Mouse (Mus musculus) layer of hippocampus, adult 2 months (tissue): ENCODE results near the gene Sema5a. TPM values are rescaled to one million over a fixed set of nuclear protein-coding genes. Genes with fewer than 3 reads are reported as not detected.

Experiments
- DNase-seq, 2 experiments: peaks; one replicate each; pipeline ENCODE4 v3.0.0; 2022; ENCODE audit warnings: low spot score in 2 of 2
- H3K27ac ChIP-seq: fragments of 200-600 bp; 2 replicates; pipeline ENCODE4 v1.8.1; 2022
- H3K4me3 ChIP-seq: fragments of 200-600 bp; 2 replicates; pipeline ENCODE4 v1.8.1; 2022; ENCODE audit warnings: mild to moderate bottlenecking
- CTCF ChIP-seq: fragments of 200-600 bp; conservative IDR thresholded peaks from 2 replicates; pipeline ENCODE4 v1.8.1; 2022; ENCODE audit warnings: antibody characterized with exemption, mild to moderate bottlenecking, moderate library complexity
- total RNA-seq, 2 experiments: library from RNA; stranded (reverse); gene quantifications; 2 replicates each; pipeline ENCODE4 v1.2.3; 2021

Gene Sema5a
- total RNA-seq, 2 experiments from 2014 or later, result 90.1 to 98.1 TPM

DNA sequence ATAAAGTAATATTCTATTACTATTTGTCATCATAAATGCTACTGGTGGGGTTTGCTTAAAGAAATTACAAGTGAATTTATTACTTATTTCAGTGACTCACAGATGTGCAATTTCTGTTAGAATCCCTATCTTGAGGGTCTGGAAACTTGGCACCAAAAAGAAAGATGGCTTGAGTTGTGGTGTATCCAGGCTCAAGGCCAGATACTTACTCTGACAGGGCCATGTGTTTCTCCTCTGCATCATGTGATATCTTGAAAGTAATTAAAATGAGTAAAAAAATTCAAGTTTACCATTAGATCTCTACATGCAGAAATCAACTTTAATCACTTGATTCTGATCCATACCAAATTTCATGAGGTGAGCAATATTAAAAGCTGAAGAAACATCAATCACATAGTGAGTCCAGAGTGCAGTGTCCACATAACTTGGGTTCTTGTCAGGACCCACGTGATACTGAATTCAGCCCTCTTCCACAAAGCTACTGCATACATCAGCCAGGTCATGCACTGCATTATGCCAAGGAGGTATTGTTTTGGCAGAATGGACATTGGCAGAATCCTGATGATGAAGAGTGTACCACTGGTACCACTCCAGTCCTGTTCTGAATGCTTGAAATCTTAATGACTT is 402.6 kb downstream of the Sema5a start:
- no peak overlapping the region for H3K4me3 ChIP-seq
- no peak for TF ChIP-seq CTCF
- no peak for DNase-seq
- no peak overlapping the region for H3K27ac ChIP-seq

DNA sequence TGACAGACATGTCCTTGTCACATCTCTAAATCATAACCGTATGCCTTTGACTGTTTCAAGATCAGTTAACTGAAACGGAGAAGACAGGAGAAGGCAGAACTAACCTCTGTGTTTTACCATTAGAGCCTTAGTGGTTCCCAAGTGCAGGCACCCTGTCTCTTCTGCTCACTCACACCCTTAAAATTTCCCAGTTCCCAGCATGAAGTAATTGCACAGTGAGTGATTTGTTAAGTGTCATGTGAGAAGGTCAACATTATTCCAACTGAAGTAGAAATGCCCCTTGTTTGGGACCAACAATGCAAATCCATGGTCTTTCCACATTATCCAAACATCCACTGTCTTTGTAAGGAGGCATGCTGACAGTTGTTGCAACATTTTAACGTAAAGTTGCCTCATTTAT is 409.4 kb downstream of the Sema5a start:
- no peak for DNase-seq
- Histone ChIP-seq H3K27ac (no peak overlapping the region), H3K4me3 (no peak overlapping the region)
- TF ChIP-seq CTCF, result no peak

DNA sequence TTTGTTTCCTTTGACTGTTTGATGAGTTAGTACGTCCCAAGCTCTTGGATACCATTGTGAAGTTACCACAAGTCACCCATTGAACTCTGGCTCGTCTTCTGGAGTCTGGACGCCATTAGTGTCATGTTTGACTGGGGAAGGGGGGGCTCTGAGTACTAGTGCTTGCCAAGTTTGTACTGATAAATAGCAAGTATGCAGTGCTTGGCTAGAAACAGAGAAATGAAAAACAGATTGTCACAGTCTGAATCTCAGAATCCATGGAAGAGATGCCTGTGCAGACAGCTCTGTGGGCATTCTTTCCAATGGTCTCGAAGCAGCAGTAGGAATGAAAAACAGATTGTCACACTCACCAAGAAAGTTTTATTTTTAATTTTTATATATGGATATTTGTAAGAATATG is 411.4 kb downstream of the Sema5a start:
- TF ChIP-seq CTCF, result no peak
- Histone ChIP-seq H3K4me3 (no peak overlapping the region), H3K27ac (no peak overlapping the region)
- DNase-seq, result no peak

DNA sequence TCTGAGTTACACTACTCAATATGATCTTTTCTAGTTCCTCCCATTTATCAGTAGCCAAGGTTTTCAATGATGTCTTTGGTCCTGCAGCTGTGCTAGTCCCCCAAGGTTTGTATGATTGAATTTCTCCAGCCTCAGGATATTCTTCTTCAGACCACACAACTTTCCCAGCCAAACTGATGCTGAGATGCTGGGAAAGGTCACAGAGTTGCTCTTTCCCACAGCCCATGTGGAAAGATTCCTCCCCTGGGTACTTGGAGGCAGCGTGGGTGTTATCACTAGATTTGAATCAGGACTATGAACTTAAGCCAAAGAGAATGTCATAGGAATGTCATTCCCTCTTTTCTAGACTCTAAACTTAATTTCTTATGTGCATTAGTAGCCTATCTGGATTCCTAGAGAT is 431.8 kb downstream of the Sema5a start:
- DNase-seq, result no peak
- Histone ChIP-seq H3K27ac (no peak overlapping the region), H3K4me3 (no peak overlapping the region)
- no peak for TF ChIP-seq CTCF

DNA sequence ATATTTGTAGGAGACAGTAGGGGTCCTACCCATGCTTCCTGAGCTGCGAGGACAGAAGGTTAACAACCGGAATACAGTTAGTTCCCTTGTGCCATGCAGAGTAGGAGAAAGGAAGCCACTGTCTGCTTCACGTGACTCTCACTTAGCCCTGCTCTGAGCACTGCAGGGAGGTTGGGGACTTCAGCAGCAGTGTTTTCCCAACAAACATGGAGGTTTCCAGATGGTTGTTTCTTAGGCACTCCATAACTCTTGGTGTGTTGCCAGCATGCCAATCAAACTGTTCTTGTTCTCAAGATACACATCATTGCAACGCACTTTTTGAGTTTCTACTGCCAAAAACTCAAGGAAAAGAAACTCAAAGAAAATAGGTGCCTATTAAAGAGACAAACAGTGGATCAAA is 440.5 kb downstream of the Sema5a start:
- H3K4me3 ChIP-seq, result no peak overlapping the region
- peak in 1 of 2 experiments; percentile 34 for DNase-seq
- no peak overlapping the region for H3K27ac ChIP-seq
- TF ChIP-seq CTCF, result no peak

DNA sequence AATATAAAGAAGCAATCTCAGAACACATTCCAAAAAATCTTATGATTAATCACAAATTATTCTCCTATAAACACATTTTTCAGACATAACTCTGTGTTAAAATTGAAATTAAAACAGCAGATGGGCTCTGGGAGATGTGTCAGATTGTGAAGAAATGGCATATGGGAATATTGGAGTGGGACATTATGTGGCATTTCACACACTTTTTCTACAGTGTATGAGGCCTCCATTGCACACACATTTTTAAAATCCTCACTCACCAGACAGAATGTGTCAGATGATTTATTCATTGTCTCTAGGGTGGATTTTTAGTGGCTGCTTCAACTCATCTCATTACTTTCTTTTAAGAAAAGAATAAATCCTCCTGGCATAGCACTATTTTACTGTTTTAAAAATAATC is 446.4 kb downstream of the Sema5a start:
- H3K4me3 ChIP-seq, result no peak overlapping the region
- peak overlapping the region; percentile 77 for H3K27ac ChIP-seq
- no peak for TF ChIP-seq CTCF
- peak; percentile 55 to 79 for DNase-seq

DNA sequence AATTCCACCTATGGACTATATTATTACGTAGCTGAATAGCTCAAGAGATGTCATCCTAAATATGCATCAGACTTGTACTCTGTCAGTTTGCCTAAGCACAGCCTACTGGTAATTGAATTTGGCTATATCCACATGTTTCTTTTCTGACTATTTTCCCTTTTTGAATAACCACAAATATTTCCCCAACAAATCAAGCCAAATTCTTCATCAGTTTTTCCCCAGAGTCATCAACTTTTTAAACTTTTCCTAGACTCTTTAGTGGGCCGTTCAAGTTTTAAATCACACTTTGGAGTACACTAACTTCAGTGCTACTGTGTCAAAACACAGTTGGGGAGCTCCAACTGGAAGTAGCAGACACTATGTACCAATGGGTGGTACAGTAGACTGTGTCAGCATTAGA is 448.4 kb downstream of the Sema5a start:
- Histone ChIP-seq H3K27ac (no peak overlapping the region), H3K4me3 (no peak overlapping the region)
- TF ChIP-seq CTCF, result no peak
- no peak for DNase-seq

DNA sequence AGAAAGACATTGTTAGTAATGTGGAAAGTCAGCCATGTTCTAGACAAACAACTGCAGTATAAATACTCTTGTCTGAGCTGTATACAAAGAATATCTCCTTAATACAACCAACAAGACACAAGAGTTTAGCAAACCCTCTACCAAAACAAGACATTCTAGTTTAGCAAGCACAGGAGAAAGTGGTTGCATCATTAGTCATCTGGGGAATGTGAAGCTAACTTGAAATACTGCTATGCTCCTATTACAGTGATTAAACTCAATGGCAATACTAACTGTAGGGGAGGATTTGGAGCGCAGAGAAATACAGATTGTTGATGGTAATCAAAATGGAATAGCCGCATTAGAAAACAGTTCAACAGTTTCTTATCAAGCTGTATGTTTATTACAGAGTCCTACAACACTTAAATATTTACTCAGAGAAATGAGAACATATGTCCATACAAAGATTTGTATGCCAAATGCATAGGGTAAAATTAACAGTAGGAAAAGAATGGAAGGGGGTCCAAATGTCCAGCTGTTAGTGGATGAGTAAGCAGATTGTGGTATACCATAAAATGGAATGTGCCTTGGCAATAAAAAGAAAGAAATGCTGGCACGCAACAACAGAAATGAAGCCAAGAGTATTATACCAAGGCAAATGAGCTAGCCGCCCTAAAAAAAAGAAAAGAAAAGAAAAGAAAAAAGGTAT is 472.8 kb downstream of the Sema5a start:
- H3K4me3 ChIP-seq, result no peak overlapping the region
- TF ChIP-seq CTCF, result no peak
- no peak for DNase-seq
- H3K27ac ChIP-seq, result no peak overlapping the region

DNA sequence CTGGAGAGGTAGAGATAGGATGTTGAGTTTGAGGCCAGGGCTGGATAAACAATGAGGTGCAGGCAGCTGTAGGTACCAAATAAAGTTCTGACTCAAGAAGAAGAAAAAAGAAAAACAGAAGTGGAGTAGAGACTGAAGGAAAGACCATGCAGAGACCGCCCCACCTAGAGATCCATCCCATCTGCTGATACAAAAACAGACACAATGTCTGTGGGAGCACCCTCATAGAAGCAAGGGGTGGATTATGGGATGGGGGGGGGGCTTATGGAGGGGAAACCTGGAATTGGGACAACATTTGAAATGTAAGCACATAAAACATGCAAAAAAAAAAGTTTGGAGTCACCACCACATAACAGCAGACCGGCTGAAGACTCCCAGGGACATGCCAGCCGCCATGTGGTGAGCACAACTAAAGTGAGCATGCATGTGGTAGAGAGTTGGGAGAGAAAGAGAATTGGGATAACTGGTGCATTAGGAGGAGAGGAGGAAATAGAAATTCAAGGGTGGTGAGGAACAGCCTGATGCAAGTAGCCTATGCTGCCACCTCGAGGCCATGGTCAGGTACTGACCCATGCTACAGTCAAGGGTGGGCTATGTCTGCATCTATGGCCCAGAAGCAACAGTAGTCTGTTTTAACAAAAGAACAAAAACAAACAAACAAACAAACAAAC is 473.8 kb downstream of the Sema5a start:
- Histone ChIP-seq H3K27ac (no peak overlapping the region), H3K4me3 (no peak overlapping the region)
- peak; percentile 52 to 70 for DNase-seq
- peak; percentile 92 for TF ChIP-seq CTCF

DNA sequence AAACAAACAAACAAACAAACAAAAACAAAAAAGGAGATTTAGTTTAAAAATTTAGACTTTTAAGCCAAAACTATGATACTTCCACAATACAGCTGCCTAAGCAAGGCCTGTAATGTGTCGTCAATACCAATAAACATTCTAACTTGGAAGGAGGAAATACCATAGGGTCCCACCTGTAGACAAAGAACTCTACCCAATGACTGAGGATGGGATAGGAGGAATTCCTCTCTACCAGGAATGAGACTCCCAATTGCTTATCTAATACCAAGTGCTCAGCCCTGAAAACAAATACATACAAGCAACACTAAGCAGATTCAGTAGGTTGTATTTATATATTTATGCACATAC is 474.3 kb downstream of the Sema5a start:
- H3K4me3 ChIP-seq, result no peak overlapping the region
- no peak for DNase-seq
- no peak; the same call in none of the 2 replicates for TF ChIP-seq CTCF
- no peak overlapping the region for H3K27ac ChIP-seq

DNA sequence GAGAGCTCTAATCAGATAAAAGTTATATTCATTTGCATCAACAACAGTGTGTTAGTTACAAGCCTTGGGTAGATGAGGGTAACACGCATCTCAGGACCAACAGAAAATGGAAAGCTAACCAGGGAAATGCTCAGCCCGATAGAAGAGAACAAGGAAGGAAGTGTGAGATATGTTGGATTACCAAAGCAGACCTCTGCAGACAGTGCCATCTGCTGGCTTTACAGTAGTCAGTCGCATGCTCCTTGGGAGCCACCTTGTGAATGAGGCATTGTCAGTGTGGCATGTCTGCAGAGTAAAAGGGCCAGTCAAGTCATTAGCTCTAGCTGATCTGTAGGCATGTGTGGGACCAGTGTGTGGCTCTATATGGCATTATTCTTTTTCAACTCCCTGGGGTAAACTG is 486.2 kb downstream of the Sema5a start:
- TF ChIP-seq CTCF, result peak; percentile 83
- peak; percentile 18 to 53 for DNase-seq
- Histone ChIP-seq H3K4me3 (no peak overlapping the region), H3K27ac (no peak overlapping the region)

Other genes with a start within 250 kb of the Sema5a start
- gene Tas2r119, start 67.5 kb upstream of the Sema5a start, total RNA-seq, result not detected